Mouse (Mus musculus) hindbrain, embryonic 16.5 days (tissue): ENCODE data around the gene Pou2f1. TPM values are rescaled to one million over a fixed set of nuclear protein-coding genes. Genes with fewer than 3 reads are reported as not detected.

Source experiments
- ATAC-seq: fragments of 200-750 bp; cut with Nextera tagmentation; 2 replicates; pipeline ENCODE4 v1.8.0; 2017; ENCODE audit warnings: moderate TSS enrichment, moderate library complexity
- H3K27ac ChIP-seq: fragments of 300-500 bp; sonication (generic); 2 replicates; pipeline ENCODE4 v1.5.1; 2014; ENCODE audit warnings: low read depth, mild to moderate bottlenecking, control low read depth, low read length, moderate library complexity
- H3K27me3 ChIP-seq: fragments of 300-500 bp; sonication (generic); replicated peaks from 2 replicates; pipeline ENCODE4 v1.6.1; 2014; ENCODE audit warnings: low read length; ENCODE audit not compliant: control insufficient read depth, insufficient read depth
- H3K36me3 ChIP-seq: fragments of 300-500 bp; sonication (generic); 2 replicates; pipeline ENCODE4 v1.6.1; 2014; ENCODE audit warnings: mild to moderate bottlenecking, low read length, moderate library complexity, mixed read lengths; ENCODE audit not compliant: control insufficient read depth, insufficient read depth
- H3K4me1 ChIP-seq: fragments of 300-500 bp; sonication (generic); 2 replicates; pipeline ENCODE4 v1.6.1; 2014; ENCODE audit warnings: low read depth, low read length; ENCODE audit not compliant: control insufficient read depth, insufficient read depth
- H3K4me2 ChIP-seq: fragments of 300-500 bp; sonication (generic); 2 replicates; pipeline ENCODE4 v1.6.1; 2014; ENCODE audit warnings: mild to moderate bottlenecking, low read length, control low read depth, moderate library complexity
- H3K4me3 ChIP-seq: fragments of 300-500 bp; sonication (generic); 2 replicates; pipeline ENCODE4 v1.5.1; 2014; ENCODE audit warnings: mild to moderate bottlenecking, low read length, control low read depth, moderate library complexity
- H3K9ac ChIP-seq: fragments of 300-500 bp; sonication (generic); 2 replicates; pipeline ENCODE4 v1.6.1; 2014; ENCODE audit warnings: low read depth, mild to moderate bottlenecking, control low read depth, low read length, moderate library complexity
- H3K9me3 ChIP-seq: fragments of 300-500 bp; sonication (generic); 2 replicates; pipeline ENCODE4 v1.6.1; 2014; ENCODE audit warnings: mild to moderate bottlenecking, low read length, moderate library complexity; ENCODE audit not compliant: control insufficient read depth
- WGBS: fragments of 180-500 bp; shearing (Covaris S2); extraction: QIAGEN DNeasy Blood & Tissue Kit; methylation state at CpG from one replicate; pipeline ENCODE4 v1.1.7; 2014; 5-methylcytosine and 5-hydroxymethylcytosine counted together
- polyA plus RNA-seq: library from polyadenylated mRNA; unstranded; fragments of >200 nt; fragmentation: Nextera tagmentation; extraction: Ambion mirVana; gene quantifications from 2 replicates; pipeline ENCODE4 v1.2.1, GENCODE M21; 2015

Gene Pou2f1
- polyA plus RNA-seq, 1 experiment from 2014 or later, result 14.3 TPM

DNA sequence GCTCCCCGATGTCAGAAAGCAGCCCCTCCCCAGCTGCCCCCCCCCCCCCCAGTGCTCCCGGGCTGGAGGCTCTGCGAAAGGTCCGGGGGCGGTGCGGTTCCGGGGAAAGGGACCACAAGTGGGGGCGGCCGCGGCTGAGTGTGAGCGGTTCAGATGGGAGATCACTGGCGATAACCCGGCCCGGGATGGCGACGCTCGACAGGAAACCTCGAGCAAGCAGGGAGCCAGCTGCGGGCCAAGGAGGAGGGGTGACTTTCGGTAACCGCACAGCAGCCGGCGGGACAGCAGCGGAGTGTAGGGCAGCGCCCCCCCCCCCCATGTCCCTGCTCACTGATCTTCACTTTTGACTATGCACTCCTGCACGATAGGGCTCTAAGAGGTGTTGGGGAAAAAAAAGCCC, 157.5 kb downstream of the Pou2f1 start:
- peaks cover 14% of the 10 kb centered on the region for H3K27me3 ChIP-seq
- no peaks in the 10 kb centered on the region for H3K9me3 ChIP-seq
- 2% methylated on average over 23 of the region's 26 CpGs for WGBS
- no peaks in the 10 kb centered on the region for H3K36me3 ChIP-seq
- peak; percentile 43 for ATAC-seq
- peak overlapping the region; percentile 100 for H3K4me2 ChIP-seq
- H3K27ac ChIP-seq, result no peak overlapping the region
- peak overlapping the region; percentile 64 for H3K9ac ChIP-seq
- H3K4me1 ChIP-seq, result peaks cover 21% of the 10 kb centered on the region
- H3K4me3 ChIP-seq, result peak overlapping the region; percentile 51

- Histone ChIP-seq H3K27me3 (peaks cover 15% of the 10 kb centered on the region), H3K27ac (no peak overlapping the region), H3K4me1 (peaks cover 21% of the 10 kb centered on the region), H3K4me2 (peak overlapping the region; percentile 100), H3K36me3 (no peaks in the 10 kb centered on the region), H3K9ac (peak overlapping the region; percentile 64), H3K4me3 (peak overlapping the region; percentile 51), H3K9me3 (no peaks in the 10 kb centered on the region)
- 2% methylated on average over 20 of the region's 20 CpGs for WGBS
- peak; percentile 53; the same call in 1 of the 2 replicates for ATAC-seq
Observed at GRCm38 (mm10) chr1:165844466-165844951, 158.0 kb downstream of the Pou2f1 start.

GRCm38 (mm10) chr1:165843586-165843985, 158.9 kb downstream of the Pou2f1 start:
- ATAC-seq, result no peak
- WGBS, result 71% methylated on average over 3 of the region's 3 CpGs
- no peak overlapping the region for H3K27ac ChIP-seq

DNA sequence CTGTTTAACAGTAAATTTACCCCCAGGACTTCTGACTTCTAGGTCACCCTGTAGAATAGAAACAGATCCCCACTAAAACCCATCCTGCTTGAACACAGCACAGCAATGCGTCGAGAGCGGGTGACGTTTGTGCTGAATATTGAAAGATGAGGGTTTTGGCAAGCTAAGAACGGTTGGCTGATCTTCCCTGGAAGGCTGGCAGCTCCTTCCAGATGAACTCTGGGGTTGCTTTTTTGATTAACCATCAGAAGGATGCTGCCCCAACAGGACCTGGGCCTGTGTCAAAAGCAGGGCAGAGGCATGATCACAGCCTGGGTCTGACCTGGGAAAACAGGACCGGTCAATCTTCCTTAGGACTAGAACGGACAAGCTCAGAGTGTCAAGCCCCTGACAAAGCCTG, 160.3 kb downstream of the Pou2f1 start:
- 55% methylated on average over 7 of the region's 7 CpGs for WGBS
- no peaks in the 10 kb centered on the region for H3K36me3 ChIP-seq
- no peak overlapping the region for H3K27ac ChIP-seq
- no peak overlapping the region for H3K4me3 ChIP-seq
- H3K9me3 ChIP-seq, result no peaks in the 10 kb centered on the region
- ATAC-seq, result no peak
- H3K27me3 ChIP-seq, result peaks cover 17% of the 10 kb centered on the region
- peaks cover 29% of the 10 kb centered on the region for H3K4me1 ChIP-seq
- H3K9ac ChIP-seq, result no peak overlapping the region
- H3K4me2 ChIP-seq, result no peak overlapping the region

More at GRCm38 (mm10) chr1:165843586-165843985, 158.9 kb downstream of the Pou2f1 start:
- Histone ChIP-seq H3K4me2 (no peak overlapping the region), H3K27me3 (peaks cover 17% of the 10 kb centered on the region), H3K36me3 (no peaks in the 10 kb centered on the region), H3K4me3 (no peak overlapping the region), H3K9ac (no peak overlapping the region), H3K9me3 (no peaks in the 10 kb centered on the region), H3K4me1 (peaks cover 21% of the 10 kb centered on the region)

- WGBS, result 11% methylated on average over 31 of the region's 31 CpGs
- peak overlapping the region; percentile 69 for H3K4me2 ChIP-seq
- H3K27ac ChIP-seq, result no peak overlapping the region
- H3K9ac ChIP-seq, result peak overlapping the region; percentile 61
- H3K9me3 ChIP-seq, result no peaks in the 10 kb centered on the region
- H3K36me3 ChIP-seq, result no peaks in the 10 kb centered on the region
- 0 out of 2 replicates have a peak, but pooled peaks have one; percentile 16 for ATAC-seq
- peaks cover 12% of the 10 kb centered on the region for H3K27me3 ChIP-seq
- peaks cover 41% of the 10 kb centered on the region for H3K4me1 ChIP-seq
- H3K4me3 ChIP-seq, result peak overlapping the region; percentile 37
Observed at GRCm38 (mm10) chr1:165840548-165841230, 161.8 kb downstream of the Pou2f1 start.

DNA sequence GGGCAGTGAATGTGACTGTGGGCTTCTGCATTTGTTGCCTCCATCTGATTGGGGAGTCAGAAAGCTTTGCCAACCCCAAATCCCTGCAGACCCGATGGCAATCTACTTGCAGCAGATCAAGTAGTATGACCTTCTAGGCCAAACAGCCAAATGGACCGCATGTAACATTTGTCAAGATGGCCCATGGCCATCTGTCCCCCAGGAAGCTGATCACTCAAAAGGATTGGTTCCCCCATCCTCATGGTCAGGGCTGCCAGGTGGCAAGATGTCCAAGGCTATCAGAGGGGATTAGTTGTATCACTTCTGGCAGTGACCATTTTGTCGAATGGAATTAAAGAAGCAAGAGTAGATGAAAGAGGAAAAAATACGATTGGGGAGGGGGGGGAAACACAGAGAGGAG, 163.3 kb downstream of the Pou2f1 start:
- H3K27ac ChIP-seq, result no peak overlapping the region
- no peaks in the 10 kb centered on the region for H3K36me3 ChIP-seq
- no peak overlapping the region for H3K4me2 ChIP-seq
- peaks cover 32% of the 10 kb centered on the region for H3K4me1 ChIP-seq
- peaks cover 7% of the 10 kb centered on the region for H3K27me3 ChIP-seq
- 75% methylated on average over 4 of the region's 4 CpGs for WGBS
- H3K4me3 ChIP-seq, result no peak overlapping the region
- H3K9ac ChIP-seq, result no peak overlapping the region
- H3K9me3 ChIP-seq, result no peaks in the 10 kb centered on the region
- peak; percentile 35; the same call in 1 of the 2 replicates for ATAC-seq

- Histone ChIP-seq H3K4me1 (peaks cover 39% of the 10 kb centered on the region), H3K27me3 (peaks cover 4% of the 10 kb centered on the region), H3K27ac (peak overlapping the region; percentile 19), H3K4me2 (no peak overlapping the region), H3K9me3 (no peaks in the 10 kb centered on the region), H3K4me3 (no peak overlapping the region), H3K36me3 (no peaks in the 10 kb centered on the region), H3K9ac (no peak overlapping the region)
- 22% methylated on average over 8 of the region's 8 CpGs for WGBS
- no peak for ATAC-seq
Observed at GRCm38 (mm10) chr1:165837546-165837945, 164.9 kb downstream of the Pou2f1 start.

- Histone ChIP-seq H3K36me3 (no peaks in the 10 kb centered on the region), H3K27me3 (peaks cover 4% of the 10 kb centered on the region), H3K27ac (no peak overlapping the region), H3K9me3 (no peaks in the 10 kb centered on the region), H3K9ac (no peak overlapping the region), H3K4me1 (peaks cover 39% of the 10 kb centered on the region), H3K4me2 (no peak overlapping the region), H3K4me3 (no peak overlapping the region)
- ATAC-seq, result peak; percentile 43; the same call in 1 of the 2 replicates
- 22% methylated on average over 6 of the region's 6 CpGs for WGBS
Observed at GRCm38 (mm10) chr1:165836461-165836860, 166.0 kb downstream of the Pou2f1 start.

GRCm38 (mm10) chr1:165834633-165834975, 167.9 kb downstream of the Pou2f1 start:
- ATAC-seq, result no peak
- 13% methylated on average over 12 of the region's 12 CpGs for WGBS

More at GRCm38 (mm10) chr1:165834633-165834975, 167.9 kb downstream of the Pou2f1 start:
- Histone ChIP-seq H3K27me3 (0 out of 2 replicates have a peak, but pooled peaks cover 3% of the 10 kb centered on the region), H3K4me2 (peak overlapping the region; percentile 56), H3K4me3 (peak overlapping the region; percentile 30), H3K4me1 (peaks cover 31% of the 10 kb centered on the region), H3K27ac (no peak overlapping the region), H3K36me3 (no peaks in the 10 kb centered on the region), H3K9ac (no peak overlapping the region), H3K9me3 (no peaks in the 10 kb centered on the region)
